Mouse (Mus musculus) G1E (cell line): Measurements from ENCODE around the gene Olfr578.

Source experiments
- CTCF ChIP-seq: IDR thresholded peaks from 2 replicates; pipeline ENCODE4 v1.5.1; 2012; ENCODE audit warnings: low read depth, low read length, inconsistent platforms, mixed read lengths
- GATA1 ChIP-seq: IDR thresholded peaks from 2 replicates; pipeline ENCODE4 v1.6.1; 2012; ENCODE audit warnings: borderline replicate concordance, low read length, inconsistent platforms, mixed read lengths

- TF ChIP-seq CTCF (no peak), GATA1 (no peak)
These were observed 38.4 kb downstream of the Olfr578 start for GRCm38 (mm10) chr7:102950732-102951131.
